In the genomic region with DNA sequence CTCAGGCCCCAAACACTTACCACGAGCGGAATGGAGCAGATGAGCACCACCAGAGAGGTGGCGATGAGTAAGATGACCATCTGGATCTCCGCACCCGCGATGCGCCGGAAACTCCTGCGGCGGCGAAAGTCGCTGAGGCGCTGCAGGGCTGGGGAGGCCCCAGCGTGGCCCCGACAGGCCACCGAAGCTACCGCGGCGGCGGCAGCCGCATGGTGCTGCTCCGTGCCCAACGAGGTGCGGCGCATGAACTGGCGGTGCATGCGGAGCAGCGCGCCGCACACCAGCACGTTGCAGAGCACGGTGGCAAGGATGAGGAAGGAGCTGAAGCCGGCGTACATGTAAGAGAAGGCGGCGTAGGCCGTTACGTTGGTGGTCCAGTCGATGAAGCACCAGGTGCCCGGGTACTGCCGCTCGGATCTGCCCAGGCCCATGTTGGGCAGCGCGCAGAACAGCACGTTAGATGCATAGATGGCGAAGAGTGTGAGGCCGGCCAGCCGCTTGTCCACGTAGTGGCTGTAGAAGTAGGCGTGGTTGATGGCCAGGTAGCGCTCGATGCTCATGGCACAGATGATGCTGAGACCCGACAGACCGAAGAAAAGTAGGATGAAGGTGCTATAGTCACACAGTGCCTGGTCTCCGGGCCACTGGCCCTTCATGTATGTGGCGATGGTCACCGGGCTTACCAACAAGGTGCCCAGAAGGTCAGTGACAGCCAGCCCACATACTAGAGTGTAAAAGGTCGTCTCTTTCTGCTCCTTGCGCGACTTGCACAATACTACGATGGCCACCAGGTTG, we compare ENCODE assay signal across 8 mouse cellular contexts. TPM values are rescaled to one million over a fixed set of nuclear protein-coding genes. Genes with fewer than 3 reads are reported as not detected.
DNase-seq lines count a peak whose midpoint lies in the region; ATAC-seq and TF ChIP-seq lines count a peak whose summit lies in the region.

No protein-coding gene starts in this region.

- peaks cover 61% of the 10 kb centered on the region; the same call in 1 of the 2 replicates for H3K79me2 ChIP-seq in macrophage (ENCODE audit: inconsistent target)

- peak overlapping the region; percentile 61 for H3K4me3 ChIP-seq in lung, embryonic 16.5 days (ENCODE audit: low read length)
- peak overlapping the region; percentile 81 for H3K4me3 ChIP-seq in bone marrow, adult 2 months (replicated peaks; ENCODE audit: control insufficient read depth, low read depth, low read length)
- peak overlapping the region; percentile 56 for H3K4me3 ChIP-seq in intestine, embryonic 14.5 days (ENCODE audit: low read depth, low read length)
- peak overlapping the region; percentile 56 for H3K4me3 ChIP-seq in macrophage (ENCODE audit: inconsistent target)

- WGBS in lung, embryonic 16.5 days = 2% methylated on average over 61 of the region's 61 CpGs
- WGBS in bone marrow, adult 2 months = 3% methylated on average over 61 of the region's 61 CpGs
- 2% methylated on average over 61 of the region's 61 CpGs for WGBS in intestine, embryonic 14.5 days
- WGBS in macrophage (ENCODE audit: missing documents) = 5% methylated on average over 60 of the region's 61 CpGs

- TF ChIP-seq CTCF in bone marrow, adult 2 months (IDR thresholded peaks at IDR 0.05; ENCODE audit: control insufficient read depth, insufficient read depth, low read length) = no peak

- peak overlapping the region; percentile 50 for H3K9ac ChIP-seq in lung, embryonic 16.5 days (ENCODE audit: low read length)
- peak overlapping the region; percentile 32 for H3K9ac ChIP-seq in intestine, embryonic 14.5 days (ENCODE audit: low read length)

- peak; percentile 43; the same call in 1 of the 2 replicates for TF ChIP-seq POLR2A in bone marrow, adult 2 months (IDR thresholded peaks at IDR 0.05; ENCODE audit: borderline replicate concordance, control insufficient read depth, low read depth, low read length)

- no peak overlapping the region for H3K27ac ChIP-seq in lung, embryonic 16.5 days (ENCODE audit: low read length)
- H3K27ac ChIP-seq in bone marrow, adult 2 months (ENCODE audit: control insufficient read depth, insufficient read depth, low read depth, low read length, poor library complexity) = peak overlapping the region; percentile 58
- H3K27ac ChIP-seq in intestine, embryonic 14.5 days (ENCODE audit: low read depth) = no peak overlapping the region
- H3K27ac ChIP-seq in macrophage = peak overlapping the region; percentile 34; the same call in 1 of the 2 replicates

- peak overlapping the region; percentile 99 for H3K4me2 ChIP-seq in lung, embryonic 16.5 days (ENCODE audit: low read depth, low read length)
- H3K4me2 ChIP-seq in intestine, embryonic 14.5 days (ENCODE audit: low read length) = peak overlapping the region; percentile 99

- peaks cover 44% of the 10 kb centered on the region for H3K27me3 ChIP-seq in lung, embryonic 16.5 days (ENCODE audit: control insufficient read depth, insufficient read depth, low read depth, low read length)
- peaks cover 47% of the 10 kb centered on the region for H3K27me3 ChIP-seq in intestine, embryonic 14.5 days (replicated peaks; ENCODE audit: control insufficient read depth, insufficient read depth, low read length)

- H3K36me3 ChIP-seq in lung, embryonic 16.5 days (ENCODE audit: control insufficient read depth, insufficient read depth, low read length) = no peaks in the 10 kb centered on the region
- no peaks in the 10 kb centered on the region for H3K36me3 ChIP-seq in intestine, embryonic 14.5 days (ENCODE audit: control insufficient read depth, insufficient read depth, low read length)
- H3K36me3 ChIP-seq in macrophage (ENCODE audit: inconsistent target) = no peaks in the 10 kb centered on the region

- ATAC-seq in lung, embryonic 16.5 days (ENCODE audit: low read depth) = 0 out of 2 replicates have a peak, but pooled peaks have one; percentile 3
- ATAC-seq in intestine, embryonic 14.5 days (replicated peaks; ENCODE audit: low FRiP score, low TSS enrichment, low read depth) = peak; percentile 20
- no peak for ATAC-seq in inflammation-experienced regulatory T-cells, adult 6 months

- peaks cover 15% of the 10 kb centered on the region for H3K4me1 ChIP-seq in lung, embryonic 16.5 days (replicated peaks; ENCODE audit: control insufficient read depth, insufficient read depth, low read length)
- peaks cover 3% of the 10 kb centered on the region; the same call in 1 of the 2 replicates for H3K4me1 ChIP-seq in bone marrow, adult 2 months (ENCODE audit: control insufficient read depth, insufficient read depth, low read length)
- peaks cover 20% of the 10 kb centered on the region for H3K4me1 ChIP-seq in intestine, embryonic 14.5 days (replicated peaks; ENCODE audit: control insufficient read depth, insufficient read depth, low read length)

- no peaks in the 10 kb centered on the region for H3K9me3 ChIP-seq in lung, embryonic 16.5 days (ENCODE audit: control insufficient read depth, low read length)
- no peaks in the 10 kb centered on the region for H3K9me3 ChIP-seq in intestine, embryonic 14.5 days (ENCODE audit: control insufficient read depth, low read length)

- DNase-seq in lung, postnatal 10 days = no peak
- DNase-seq in frontal cortex, postnatal 36 days (ENCODE audit: low spot score in 2 of 2) = peak; percentile 43 to 44
- peak; percentile 68 for DNase-seq in intestine, embryonic 14.5 days (ENCODE audit: low spot score)
- DNase-seq in spleen, adult 18-20 months = peak; percentile 37 to 52

RNA-seq across cellular contexts. Expression of gene Ptger4, which starts 1.5 kb away (rescaled TPM):
- 2.1 and 2.8 TPM in 2 replicates for polyA plus RNA-seq in lung, embryonic 16.5 days (2015; fragmentation: Nextera tagmentation; extraction: Ambion mirVana)
- polyA plus RNA-seq in bone marrow, adult 2 months (2011; ENCODE audit: insufficient read depth, insufficient read length, low replicate concordance, missing spikeins) = 2.3 and 3.5 TPM in 2 replicates
- 3.9 and 4.3 TPM in 2 replicates for polyA plus RNA-seq in intestine, embryonic 14.5 days (2014; fragmentation: Nextera tagmentation; extraction: Ambion mirVana)
- 100 to 1,000 TPM in 2 of 26 experiments, 10 to 100 TPM in 21, 1 to 10 TPM in 3; 5.0 to 107 (median 31.5) TPM for total RNA-seq in macrophage (2018; cell fraction: chromatin; rRNA removed)
- 10 to 100 TPM in 22 of 26 experiments, 1 to 10 TPM in 4; 8.3 to 66.3 (median 31.1) TPM for total RNA-seq in macrophage (2018; cell fraction: cytosol; rRNA removed)
- 100 to 1,000 TPM in 7 of 26 experiments, 10 to 100 TPM in 19; 10.8 to 145 (median 63.6) TPM for total RNA-seq in macrophage (2018; cell fraction: nucleus; rRNA removed)
- 3.1 to 11.0 TPM (median 6.2 TPM) in 3 replicates for polyA plus RNA-seq in macrophage (2018)
- polyA plus RNA-seq in inflammation-experienced regulatory T-cells, adult 6 months (2017; shearing (Covaris generic)) = 10 to 100 TPM; 25.0 to 27.1 (median 26.3) TPM

RNA-seq across cellular contexts. Expression of gene Ttc33, which starts 57.1 kb away (rescaled TPM):
- 38.8 and 44.3 TPM in 2 replicates for polyA plus RNA-seq in lung, embryonic 16.5 days (2015; fragmentation: Nextera tagmentation; extraction: Ambion mirVana)
- polyA plus RNA-seq in bone marrow, adult 2 months (2011; ENCODE audit: insufficient read depth, insufficient read length, low replicate concordance, missing spikeins) = 10.6 and 15.5 TPM in 2 replicates
- 37.4 and 41.2 TPM in 2 replicates for polyA plus RNA-seq in intestine, embryonic 14.5 days (2014; fragmentation: Nextera tagmentation; extraction: Ambion mirVana)
- 10 to 100 TPM in 18 of 26 experiments, 1 to 10 TPM in 8; 4.7 to 38.5 (median 15.6) TPM for total RNA-seq in macrophage (2018; cell fraction: chromatin; rRNA removed)
- 10 to 100 TPM; 19.9 to 58.1 (median 30.9) TPM for total RNA-seq in macrophage (2018; cell fraction: cytosol; rRNA removed)
- 10 to 100 TPM in 23 of 26 experiments, 1 to 10 TPM in 3; 9.4 to 45.3 (median 15.0) TPM for total RNA-seq in macrophage (2018; cell fraction: nucleus; rRNA removed)
- 23.6 to 34.6 TPM (median 34.1 TPM) in 3 replicates for polyA plus RNA-seq in macrophage (2018)
- 10 to 100 TPM; 58.5 to 62.4 (median 61.3) TPM for polyA plus RNA-seq in inflammation-experienced regulatory T-cells, adult 6 months (2017; shearing (Covaris generic))

Comparison
In these comparisons a context has a peak if more than half of its experiments do, and no peak if none do; other contexts are left out.
1. H3K27ac ChIP-seq: peak in bone marrow, adult 2 months (single experiment) and macrophage (single experiment); none in lung, embryonic 16.5 days (single experiment) and intestine, embryonic 14.5 days (single experiment).
2. Peak in every context shown above with its lines, with median percentiles within 50 percentile points of each other: H3K4me3 ChIP-seq.